Mouse (Mus musculus) neural tube, embryonic 13.5 days (tissue): ENCODE measurements around the gene Eef1a1. TPM values are rescaled to one million over a fixed set of nuclear protein-coding genes. Genes with fewer than 3 reads are reported as not detected.
"Not testable (repeated sequence)": the region's sequence is repeated elsewhere in the genome, so short reads cannot be mapped to it uniquely, and the experiment has no call there.

Experiments used
- ATAC-seq: fragments of 200-750 bp; cut with Nextera tagmentation; 2 replicates; pipeline ENCODE4 v1.8.0; 2017; ENCODE audit warnings: low read depth, mild to moderate bottlenecking, moderate TSS enrichment, moderate library complexity
- H3K27ac ChIP-seq: fragments of 300-500 bp; sonication (generic); replicated peaks from 2 replicates; pipeline ENCODE4 v1.5.1; 2015; ENCODE audit warnings: moderate library complexity, mild to moderate bottlenecking, inconsistent platforms
- H3K27me3 ChIP-seq: fragments of 300-500 bp; sonication (generic); 2 replicates; pipeline ENCODE4 v1.6.1; 2015; ENCODE audit warnings: mild to moderate bottlenecking, inconsistent platforms
- H3K36me3 ChIP-seq: fragments of 300-500 bp; sonication (generic); 2 replicates; pipeline ENCODE4 v1.6.1; 2015; ENCODE audit warnings: mild to moderate bottlenecking, inconsistent platforms
- H3K4me1 ChIP-seq: fragments of 300-500 bp; sonication (generic); replicated peaks from 2 replicates; pipeline ENCODE4 v1.6.1; 2015; ENCODE audit warnings: inconsistent platforms
- H3K4me2 ChIP-seq: fragments of 300-500 bp; sonication (generic); 2 replicates; pipeline ENCODE4 v1.6.1; 2015; ENCODE audit warnings: inconsistent platforms, mild to moderate bottlenecking, moderate library complexity
- H3K4me3 ChIP-seq: fragments of 300-500 bp; sonication (generic); 2 replicates; pipeline ENCODE4 v1.5.1; 2015; ENCODE audit warnings: mild to moderate bottlenecking, inconsistent platforms
- H3K9ac ChIP-seq: fragments of 300-500 bp; sonication (generic); 2 replicates; pipeline ENCODE4 v1.6.1; 2015; ENCODE audit warnings: moderate library complexity, mild to moderate bottlenecking, inconsistent platforms
- H3K9me3 ChIP-seq: fragments of 300-500 bp; sonication (generic); 2 replicates; pipeline ENCODE4 v1.6.1; 2016; ENCODE audit warnings: inconsistent platforms
- WGBS: fragments of 180-500 bp; shearing (Covaris S2); methylation state at CpG from one replicate; pipeline ENCODE4 v1.1.7; 2015; 5-methylcytosine and 5-hydroxymethylcytosine counted together
- polyA plus RNA-seq: library from polyadenylated mRNA; unstranded; fragments of >200 nt; fragmentation: Nextera tagmentation; extraction: Ambion mirVana; gene quantifications from 2 replicates; pipeline ENCODE4 v1.2.1, GENCODE M21; 2015

The Eef1a1 gene
- polyA plus RNA-seq, 1 experiment from 2014 or later = 3,414 TPM

DNA sequence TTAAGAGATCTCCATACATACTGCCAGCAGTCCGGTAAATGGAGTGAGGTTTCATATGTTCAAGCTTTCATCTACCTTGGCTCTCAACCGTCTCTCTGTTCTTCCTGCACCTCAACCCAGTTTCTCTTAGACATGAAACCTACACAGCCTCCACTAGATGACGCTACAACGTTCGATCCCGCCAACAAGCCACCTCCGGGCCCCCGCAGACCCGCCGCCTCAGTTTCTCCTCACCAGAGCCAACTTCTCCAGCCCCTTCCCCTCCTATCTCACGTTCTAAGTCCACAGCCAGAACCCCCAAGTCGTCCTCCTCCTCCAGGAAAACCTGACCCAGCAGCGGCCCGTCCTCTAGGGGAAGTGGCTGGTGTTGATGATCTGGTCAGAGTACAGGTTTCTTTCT lies 32.7 kb upstream of the Eef1a1 start:
- ATAC-seq = no peak
- Histone ChIP-seq H3K4me3 (peak overlapping the region; percentile 48), H3K27ac (0 out of 2 replicates have a peak overlapping the region, but pooled peaks have one; percentile 76), H3K27me3 (no peaks in the 10 kb centered on the region), H3K4me2 (peak overlapping the region; percentile 86), H3K36me3 (no peaks in the 10 kb centered on the region), H3K4me1 (peaks cover 21% of the 10 kb centered on the region), H3K9ac (peak overlapping the region; percentile 69), H3K9me3 (no peaks in the 10 kb centered on the region)
- WGBS = 38% methylated on average over 14 of the region's 14 CpGs

DNA sequence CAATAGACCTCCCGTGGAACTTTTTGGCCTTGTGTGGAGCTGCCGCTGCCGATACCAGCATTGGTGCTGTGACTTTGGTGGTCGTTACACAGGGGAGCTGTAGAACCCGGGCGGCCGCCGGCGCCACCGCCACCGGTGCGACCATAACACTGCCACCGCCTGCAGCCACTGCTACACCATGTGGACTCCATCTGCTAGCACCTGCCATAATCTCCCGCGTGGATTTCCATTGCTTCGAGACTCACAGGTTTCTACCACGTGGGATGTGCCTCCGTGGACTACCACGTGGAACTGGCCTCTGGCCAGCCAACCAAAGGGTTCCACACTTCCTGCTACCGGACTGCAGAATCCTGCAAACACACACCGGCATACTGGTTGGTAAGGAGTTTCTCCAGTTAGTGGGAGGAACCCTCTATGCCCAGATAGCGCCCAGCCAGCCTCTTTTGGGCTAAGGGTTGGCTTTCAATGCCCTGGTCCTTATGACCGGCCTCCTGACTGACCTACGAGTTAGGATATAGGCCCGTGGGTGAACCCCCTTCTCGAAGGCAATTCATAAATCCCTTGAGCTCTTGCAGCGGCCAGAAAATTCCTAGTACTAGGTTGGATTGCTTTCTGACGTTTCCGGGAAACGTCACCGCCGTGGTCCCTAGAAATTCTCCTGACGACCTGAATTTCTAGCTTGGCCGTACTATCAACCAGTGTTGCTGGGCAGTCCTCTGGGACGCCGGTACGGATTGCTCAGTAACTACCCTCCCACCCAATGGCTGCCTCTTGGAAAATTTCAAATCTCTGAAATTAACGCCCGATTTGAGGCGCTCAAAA lies 32.0 kb upstream of the Eef1a1 start:
- no peaks in the 10 kb centered on the region for H3K27me3 ChIP-seq
- 2% methylated on average over 40 of the region's 40 CpGs for WGBS
- no peaks in the 10 kb centered on the region for H3K9me3 ChIP-seq
- H3K9ac ChIP-seq = peak overlapping the region; percentile 69
- peak; percentile 73 for ATAC-seq
- H3K4me1 ChIP-seq = peaks cover 21% of the 10 kb centered on the region
- peak overlapping the region; percentile 48 for H3K4me3 ChIP-seq
- peak overlapping the region; percentile 76 for H3K27ac ChIP-seq
- no peaks in the 10 kb centered on the region for H3K36me3 ChIP-seq
- H3K4me2 ChIP-seq = peak overlapping the region; percentile 86

DNA sequence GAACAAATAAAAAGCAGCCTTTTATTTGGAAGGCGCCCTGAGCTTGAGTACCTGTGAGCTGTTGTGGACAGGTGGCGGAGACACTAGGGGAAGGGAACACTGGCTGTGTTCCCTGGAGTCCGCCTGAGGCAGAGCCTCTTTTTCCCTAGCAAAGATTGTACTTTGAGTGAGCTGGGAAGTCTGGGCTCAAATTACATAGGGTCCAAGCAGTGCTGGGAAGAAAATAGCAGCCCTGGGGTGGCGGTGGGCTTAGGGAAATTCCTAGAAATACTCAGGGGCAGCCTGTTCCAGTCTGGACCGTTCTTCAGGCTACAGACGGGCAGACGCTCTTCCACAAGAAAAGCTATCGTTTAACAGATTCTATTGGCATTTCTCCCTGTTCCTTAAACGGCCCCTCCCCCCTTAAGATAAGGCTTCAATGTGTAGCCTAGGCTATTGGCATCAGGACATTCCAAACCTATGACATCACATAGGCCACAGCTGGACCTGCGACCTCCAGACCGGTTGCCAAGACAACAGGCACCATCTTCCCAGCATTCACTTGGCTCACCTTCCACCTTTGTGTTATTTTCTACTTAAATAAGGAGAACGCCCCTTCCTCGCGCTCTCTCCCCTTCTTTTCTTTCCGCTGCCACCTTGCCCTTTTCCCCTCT lies 31.3 kb upstream of the Eef1a1 start:
- H3K27me3 ChIP-seq = no peaks in the 10 kb centered on the region
- 3% methylated on average over 15 of the region's 15 CpGs for WGBS
- H3K4me3 ChIP-seq = peak overlapping the region; percentile 48
- H3K36me3 ChIP-seq = no peaks in the 10 kb centered on the region
- peak overlapping the region; percentile 69 for H3K9ac ChIP-seq
- peak overlapping the region; percentile 76 for H3K27ac ChIP-seq
- peak overlapping the region; percentile 86 for H3K4me2 ChIP-seq
- H3K9me3 ChIP-seq = no peaks in the 10 kb centered on the region
- peaks cover 21% of the 10 kb centered on the region for H3K4me1 ChIP-seq
- peak; percentile 81 for ATAC-seq

DNA sequence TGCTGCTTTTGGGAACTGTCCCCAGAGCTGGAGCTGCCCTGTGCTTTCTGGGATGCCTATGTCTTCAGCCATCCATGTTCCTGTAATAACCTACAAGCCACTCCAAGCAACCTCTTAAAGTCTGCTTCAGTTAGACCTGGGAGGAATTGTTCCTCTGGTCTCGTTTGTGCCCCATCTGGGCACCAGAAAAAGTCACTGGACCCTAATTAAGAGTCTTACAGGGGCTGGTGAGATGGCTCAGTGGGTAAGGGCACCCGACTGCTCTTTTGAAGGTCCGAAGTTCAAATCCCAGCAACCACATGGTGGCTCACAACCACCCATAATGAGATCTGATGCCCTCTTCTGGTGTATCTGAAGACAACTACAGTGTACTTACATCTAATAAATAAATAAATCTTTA lies 28.3 kb upstream of the Eef1a1 start:
- H3K36me3 ChIP-seq, H3K4me3 ChIP-seq, H3K27me3 ChIP-seq, H3K27ac ChIP-seq, H3K4me2 ChIP-seq, H3K9ac ChIP-seq, H3K9me3 ChIP-seq, ATAC-seq: not testable (repeated sequence)
- peaks cover 21% of the 10 kb centered on the region for H3K4me1 ChIP-seq
- WGBS = 67% methylated on average over 3 of the region's 3 CpGs

DNA sequence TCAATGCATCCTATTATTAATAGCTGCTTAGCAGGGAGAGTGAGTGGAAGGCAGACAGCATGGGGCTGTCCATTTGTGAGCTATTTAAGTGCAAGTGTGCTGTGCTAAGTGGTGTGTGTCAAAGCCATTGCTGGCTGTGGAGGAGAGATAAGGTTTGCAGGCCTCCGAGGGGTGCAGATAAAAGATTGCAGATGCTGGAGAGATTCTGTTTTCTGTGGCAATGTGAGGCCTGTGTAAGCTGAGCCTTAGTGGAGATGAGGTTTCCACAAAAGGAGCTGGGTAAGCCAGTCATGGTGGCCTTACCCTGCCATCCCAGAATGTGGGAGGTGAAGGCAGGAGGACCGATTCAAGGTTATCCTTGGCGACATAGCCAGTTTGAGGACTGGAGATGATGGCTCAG lies 27.2 kb upstream of the Eef1a1 start:
- 85% methylated on average over 3 of the region's 3 CpGs for WGBS
- no peaks in the 10 kb centered on the region for H3K36me3 ChIP-seq
- H3K4me1 ChIP-seq = peaks cover 13% of the 10 kb centered on the region
- H3K4me2 ChIP-seq = no peak overlapping the region
- H3K9ac ChIP-seq = no peak overlapping the region
- H3K9me3 ChIP-seq = no peaks in the 10 kb centered on the region
- H3K27ac ChIP-seq = no peak overlapping the region
- H3K4me3 ChIP-seq = no peak overlapping the region
- no peaks in the 10 kb centered on the region for H3K27me3 ChIP-seq
- ATAC-seq = no peak

DNA sequence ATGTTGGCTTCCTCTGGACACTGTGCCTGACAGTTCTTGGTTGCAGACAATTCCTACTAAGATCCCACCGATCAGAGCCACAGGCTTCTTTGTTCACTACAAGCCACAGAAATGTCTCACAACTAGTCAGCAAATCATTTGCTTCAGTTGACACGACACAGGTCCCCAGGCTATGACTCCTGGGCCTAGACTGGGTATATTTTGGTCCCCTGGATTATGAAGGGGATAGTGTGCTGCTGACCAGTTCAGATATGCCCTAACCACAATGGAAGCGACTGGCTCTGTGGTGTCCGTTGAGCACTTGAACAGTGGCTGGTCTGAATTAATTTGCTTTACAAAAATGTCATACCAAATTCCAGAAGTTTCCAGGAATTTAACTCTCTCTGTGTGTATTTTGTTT lies 25.7 kb upstream of the Eef1a1 start:
- no peak overlapping the region for H3K4me3 ChIP-seq
- no peak for ATAC-seq
- no peaks in the 10 kb centered on the region for H3K36me3 ChIP-seq
- H3K4me2 ChIP-seq = no peak overlapping the region
- H3K9ac ChIP-seq = no peak overlapping the region
- no peaks in the 10 kb centered on the region for H3K27me3 ChIP-seq
- no peaks in the 10 kb centered on the region for H3K9me3 ChIP-seq
- WGBS = 80% methylated on average over 4 of the region's 4 CpGs
- no peaks in the 10 kb centered on the region for H3K4me1 ChIP-seq
- H3K27ac ChIP-seq = no peak overlapping the region

DNA sequence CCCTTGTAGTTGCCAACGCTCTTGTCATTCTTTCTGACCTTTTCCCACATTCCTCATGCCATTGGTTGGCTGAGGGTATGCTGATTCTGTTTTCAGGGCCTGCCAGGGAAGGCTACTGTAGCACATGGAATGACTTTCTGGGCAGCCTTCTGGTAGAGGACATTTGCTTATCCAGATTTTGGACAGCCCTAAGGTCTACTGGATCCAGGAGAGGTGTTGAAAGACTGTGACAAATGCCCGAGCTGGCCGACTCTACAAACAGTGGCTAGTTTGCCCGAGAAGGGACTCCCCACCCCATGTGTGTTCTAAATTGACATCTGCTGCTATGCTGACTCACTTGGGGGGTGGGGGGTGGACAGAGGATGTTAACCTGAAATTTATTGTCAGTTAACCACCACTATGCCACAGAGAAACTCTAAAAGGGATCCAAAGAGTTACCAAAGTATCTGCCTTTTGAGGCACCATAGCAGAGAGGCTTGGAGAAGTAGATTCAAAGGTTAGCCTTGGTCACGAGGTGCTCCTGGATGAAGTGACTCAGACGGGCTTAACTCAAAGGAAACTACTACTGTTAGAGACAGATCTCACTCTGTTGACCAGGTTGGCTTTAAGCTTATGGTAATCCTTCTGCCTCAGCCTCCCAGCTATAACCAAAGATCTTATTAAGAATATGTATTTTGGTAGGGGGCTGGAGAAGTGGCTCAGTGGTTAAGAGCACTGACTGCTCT lies 25.0 kb upstream of the Eef1a1 start:
- WGBS = 76% methylated on average over 6 of the region's 6 CpGs
- H3K9ac ChIP-seq = no peak overlapping the region
- H3K9me3 ChIP-seq = no peaks in the 10 kb centered on the region
- no peaks in the 10 kb centered on the region for H3K4me1 ChIP-seq
- no peak overlapping the region for H3K4me3 ChIP-seq
- no peaks in the 10 kb centered on the region for H3K27me3 ChIP-seq
- no peak overlapping the region for H3K27ac ChIP-seq
- no peak for ATAC-seq
- no peaks in the 10 kb centered on the region for H3K36me3 ChIP-seq
- H3K4me2 ChIP-seq = no peak overlapping the region

DNA sequence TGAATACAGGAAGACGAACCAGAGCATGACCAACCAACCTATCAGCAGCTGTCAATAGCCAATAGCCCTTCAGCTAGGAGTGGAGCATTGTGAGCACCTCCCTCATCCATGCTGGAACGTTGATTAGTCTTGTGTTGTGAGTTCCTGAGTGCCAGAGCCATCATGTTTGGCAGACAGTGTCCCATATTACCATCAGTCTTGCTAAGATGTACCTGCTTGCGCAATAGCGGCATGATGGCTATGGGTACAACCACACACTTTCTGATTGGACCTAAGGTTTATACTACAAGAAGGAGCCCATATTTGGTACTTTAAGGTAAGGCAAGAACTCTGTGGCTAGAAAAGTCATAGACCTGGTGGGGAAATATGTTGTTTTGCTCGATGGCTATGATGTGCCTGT lies 22.8 kb upstream of the Eef1a1 start:
- WGBS = 92% methylated on average over 5 of the region's 5 CpGs
- Histone ChIP-seq H3K4me3 (no peak overlapping the region), H3K4me2 (no peak overlapping the region), H3K27me3 (no peaks in the 10 kb centered on the region), H3K36me3 (no peaks in the 10 kb centered on the region), H3K9ac (no peak overlapping the region), H3K27ac (no peak overlapping the region), H3K9me3 (no peaks in the 10 kb centered on the region), H3K4me1 (no peaks in the 10 kb centered on the region)
- ATAC-seq = no peak

DNA sequence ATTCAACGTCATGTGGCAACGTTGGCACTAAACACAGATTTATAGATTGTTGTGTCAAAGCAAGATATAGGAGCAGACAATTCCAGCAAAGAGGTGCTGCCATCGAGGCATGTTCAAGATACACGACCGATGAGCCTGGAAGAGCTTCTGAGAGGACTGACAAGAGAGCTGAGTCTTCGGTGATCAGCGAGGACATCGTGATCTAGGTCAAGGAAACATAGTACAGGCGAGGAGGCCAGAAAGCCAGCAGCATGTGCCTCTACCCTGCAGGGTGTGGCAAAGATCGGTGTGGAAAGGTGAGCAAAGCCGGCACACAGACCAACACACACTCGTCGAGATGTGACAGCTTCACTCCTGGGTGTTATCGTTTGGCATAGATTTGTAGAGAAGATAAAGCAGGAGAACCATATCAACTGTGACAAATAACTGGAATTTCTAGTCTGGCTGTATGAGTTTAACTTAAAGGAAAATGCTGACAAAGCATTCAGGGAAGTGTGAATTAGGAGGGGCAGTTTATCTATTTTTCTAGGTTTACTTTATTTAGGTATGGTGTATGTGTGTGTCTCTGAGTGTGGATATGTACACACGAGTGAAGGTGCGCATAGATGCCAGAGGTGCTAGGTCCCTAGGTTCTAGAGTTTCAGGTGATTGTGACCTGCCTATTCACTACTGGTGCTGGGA lies 19.3 kb upstream of the Eef1a1 start:
- Histone ChIP-seq H3K9ac (no peak overlapping the region), H3K27me3 (no peaks in the 10 kb centered on the region), H3K36me3 (no peaks in the 10 kb centered on the region), H3K4me3 (no peak overlapping the region), H3K9me3 (no peaks in the 10 kb centered on the region), H3K4me2 (no peak overlapping the region), H3K27ac (no peak overlapping the region), H3K4me1 (peaks cover 20% of the 10 kb centered on the region)
- no peak for ATAC-seq
- 92% methylated on average over 16 of the region's 16 CpGs for WGBS

DNA sequence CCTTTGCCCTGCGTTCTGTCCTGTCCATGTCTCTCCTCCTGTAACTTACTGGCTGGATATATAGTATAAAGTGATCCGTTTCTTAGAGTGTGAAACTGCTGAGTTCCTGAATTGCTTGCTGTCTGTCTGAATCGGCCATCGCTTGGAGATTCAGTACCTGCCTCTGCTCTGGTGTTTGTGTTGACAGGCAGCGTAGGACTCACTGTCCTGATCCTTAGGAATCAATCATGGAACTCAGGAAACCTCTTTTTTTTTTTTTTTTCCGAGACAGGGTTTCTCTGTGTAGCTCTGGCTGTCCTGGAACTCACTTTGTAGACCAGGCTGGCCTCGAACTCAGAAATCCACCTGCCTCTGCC lies 17.7 kb upstream of the Eef1a1 start:
- 86% methylated on average over 7 of the region's 7 CpGs for WGBS
- H3K4me2 ChIP-seq = no peak overlapping the region

DNA sequence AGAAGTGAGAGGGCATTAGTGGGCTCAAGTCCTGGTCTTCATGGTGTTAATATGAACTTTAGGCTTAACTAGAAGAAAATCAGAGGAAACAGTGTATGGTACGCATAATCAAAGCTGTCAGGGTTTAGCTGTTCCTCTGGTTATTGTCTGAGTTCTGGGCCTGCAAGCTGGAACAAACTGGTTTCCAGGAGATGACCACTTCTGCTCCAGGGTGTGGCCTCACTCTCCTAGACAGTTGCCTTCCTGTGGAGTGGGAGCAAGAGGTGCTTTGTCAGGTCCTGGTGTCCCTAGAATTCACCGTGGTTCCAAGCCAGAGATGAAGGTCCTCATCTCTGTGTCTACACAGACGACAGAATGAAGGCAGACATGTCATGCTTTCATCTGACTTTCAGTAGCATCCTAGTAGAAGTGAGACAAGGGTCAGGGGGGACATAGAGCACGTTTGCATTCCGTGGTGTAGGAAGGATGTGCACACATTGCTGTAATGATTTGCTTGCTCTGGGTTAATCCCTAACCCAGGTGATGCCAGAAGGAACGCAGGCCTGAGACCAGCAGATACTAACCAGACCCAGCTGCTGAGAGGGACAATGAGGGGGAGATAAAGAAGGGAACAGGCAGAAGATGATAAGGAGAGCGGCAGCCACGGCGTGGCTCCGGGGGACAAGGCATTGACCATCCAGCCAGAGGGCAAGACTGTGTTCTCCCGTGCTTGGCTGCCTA lies 17.2 kb upstream of the Eef1a1 start:
- 79% methylated on average over 11 of the region's 11 CpGs for WGBS
- Histone ChIP-seq H3K9ac (no peak overlapping the region), H3K4me3 (no peak overlapping the region), H3K9me3 (no peaks in the 10 kb centered on the region), H3K27me3 (no peaks in the 10 kb centered on the region), H3K4me1 (peaks cover 35% of the 10 kb centered on the region), H3K4me2 (no peak overlapping the region), H3K27ac (no peak overlapping the region), H3K36me3 (no peaks in the 10 kb centered on the region)
- no peak for ATAC-seq

More for the DNA sequence above, 17.7 kb upstream of the Eef1a1 start:
- Histone ChIP-seq H3K4me3 (no peak overlapping the region), H3K9me3 (no peaks in the 10 kb centered on the region), H3K36me3 (no peaks in the 10 kb centered on the region), H3K27me3 (no peaks in the 10 kb centered on the region), H3K4me1 (peaks cover 32% of the 10 kb centered on the region), H3K27ac (no peak overlapping the region), H3K9ac (no peak overlapping the region)
- no peak for ATAC-seq
